Mouse (Mus musculus) kidney, adult 2 months (tissue): ENCODE measurements around the gene Cyp1b1.

Experiments
- CTCF ChIP-seq: fragments of 200-500 bp; conservative IDR thresholded peaks from 2 replicates; pipeline ENCODE4 v1.5.1; 2011; ENCODE audit warnings: low read depth, mild to moderate bottlenecking, control low read depth, low read length, moderate library complexity, mixed read lengths; ENCODE audit not compliant: insufficient read depth, insufficient read length
- POLR2A ChIP-seq: fragments of 200-500 bp; IDR thresholded peaks from one replicate; pipeline ENCODE4 v1.6.1; 2011; ENCODE audit warnings: low read depth, low read length, control low read depth

DNA sequence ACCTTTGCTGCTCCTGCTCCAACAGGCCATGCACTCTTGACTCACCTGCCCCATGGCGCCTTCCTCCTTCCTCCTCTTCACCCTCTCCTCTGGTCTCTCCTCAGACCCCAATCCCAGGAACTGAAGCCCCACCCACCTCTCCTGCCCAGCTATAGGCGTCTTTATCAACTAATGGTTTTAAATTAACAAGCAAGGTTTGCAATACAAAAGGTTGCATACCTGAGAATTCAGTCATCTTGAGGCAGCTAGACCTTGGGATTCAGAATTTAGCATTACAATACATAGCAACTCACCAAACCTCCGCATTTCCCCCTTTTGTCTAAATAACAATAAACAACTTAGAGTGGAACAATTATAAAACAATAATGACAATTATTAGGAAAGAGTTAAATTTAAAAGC is 60.7 kb downstream of the Cyp1b1 start:
- no peak for TF ChIP-seq CTCF
- TF ChIP-seq POLR2A, result no peak
